Mouse (Mus musculus) midbrain, postnatal 0 days (tissue): Measurements from ENCODE around the gene Cyp2t4. TPM values are rescaled to one million over a fixed set of nuclear protein-coding genes. Genes with fewer than 3 reads are reported as not detected.

Source experiments
- ATAC-seq: fragments of 200-750 bp; cut with Nextera tagmentation; 2 replicates; pipeline ENCODE4 v1.8.0; 2017; ENCODE audit warnings: moderate number of reproducible peaks, mild to moderate bottlenecking, moderate TSS enrichment, moderate library complexity; ENCODE audit not compliant: low FRiP score
- DNase-seq: peaks from one replicate; pipeline ENCODE4 v3.0.0-alpha.2; 2015; ENCODE audit warnings: low spot score
- H3K27ac ChIP-seq: fragments of 300-500 bp; sonication (generic); 2 replicates; pipeline ENCODE4 v1.5.1; 2014; ENCODE audit warnings: low read depth, mild to moderate bottlenecking, low read length, mixed read lengths
- H3K27me3 ChIP-seq: fragments of 300-500 bp; sonication (generic); 2 replicates; pipeline ENCODE4 v1.6.1; 2014; ENCODE audit warnings: low read length, control low read depth, mixed read lengths; ENCODE audit not compliant: insufficient read depth
- H3K36me3 ChIP-seq: fragments of 300-500 bp; sonication (generic); 2 replicates; pipeline ENCODE4 v1.6.1; 2014; ENCODE audit warnings: low read length, control low read depth, mixed read lengths; ENCODE audit not compliant: insufficient read depth
- H3K4me1 ChIP-seq: fragments of 300-500 bp; sonication (generic); 2 replicates; pipeline ENCODE4 v1.6.1; 2014; ENCODE audit warnings: mild to moderate bottlenecking, control low read depth, antibody characterized with exemption, low read length, mixed read lengths; ENCODE audit not compliant: insufficient read depth
- H3K4me2 ChIP-seq: fragments of 300-500 bp; sonication (generic); 2 replicates; pipeline ENCODE4 v1.6.1; 2014; ENCODE audit warnings: low read depth, mild to moderate bottlenecking, low read length, mixed read lengths; ENCODE audit not compliant: poor library complexity, severe bottlenecking
- H3K4me3 ChIP-seq: fragments of 300-500 bp; sonication (generic); 2 replicates; pipeline ENCODE4 v1.5.1; 2014; ENCODE audit warnings: low read depth, mild to moderate bottlenecking, low read length, moderate library complexity
- H3K9ac ChIP-seq: fragments of 300-500 bp; sonication (generic); replicated peaks from 2 replicates; pipeline ENCODE4 v1.6.1; 2014; ENCODE audit warnings: mild to moderate bottlenecking, low read length, moderate library complexity, mixed read lengths; ENCODE audit not compliant: poor library complexity, severe bottlenecking
- H3K9me3 ChIP-seq: fragments of 300-500 bp; sonication (generic); 2 replicates; pipeline ENCODE4 v1.6.1; 2016; ENCODE audit warnings: low read length, control low read depth
- CTCF ChIP-seq: IDR thresholded peaks from 2 replicates; pipeline ENCODE4 v1.5.1; 2016; ENCODE audit warnings: antibody characterized with exemption, mild to moderate bottlenecking
- WGBS: fragments of 180-500 bp; shearing (Covaris S2); extraction: QIAGEN DNeasy Blood & Tissue Kit; methylation state at CpG from one replicate; pipeline ENCODE4 v1.1.7; 2014; 5-methylcytosine and 5-hydroxymethylcytosine counted together
- polyA plus RNA-seq: library from polyadenylated mRNA; unstranded; fragments of >200 nt; fragmentation: Nextera tagmentation; extraction: Ambion mirVana; gene quantifications from 2 replicates; pipeline ENCODE4 v1.2.1, GENCODE M21; 2015
- total RNA-seq: library from RNA; depleted of rRNA; stranded (reverse); fragments of >200 nt; gene quantifications from 2 replicates; pipeline ENCODE4 v1.2.3, GENCODE M21; 2014

The Cyp2t4 gene
- total and polyA plus RNA-seq, 2 experiments from 2014 or later, result 0.30 TPM; not detected in 1

GRCm38 (mm10) chr7:27180837-27181695 lies 27.6 kb downstream of the Cyp2t4 start, which contains the start of the genes Gm21983 and Mia:
Gene Gm21983, minus strand, starts transcription at chr7:27181086.
Gene Mia, minus strand, starts transcription at chr7:27181157.
- Histone ChIP-seq H3K9ac (0 out of 2 replicates have a peak within 1 kb of the TSS, but pooled peaks have one; percentile 8), H3K4me2 (no peak within 1 kb of the TSS), H3K4me1 (no peaks in the 10 kb centered on the region), H3K36me3 (peaks cover 12% of the 10 kb centered on the region), H3K4me3 (no peak within 1 kb of the TSS), H3K9me3 (no peaks in the 10 kb centered on the region), H3K27ac (no peak within 1 kb of the TSS), H3K27me3 (no peaks in the 10 kb centered on the region)
- peak; percentile 28 for DNase-seq
- TF ChIP-seq CTCF, result no peak
- ATAC-seq, result no peak
- WGBS, result 71% methylated on average over 14 of the region's 14 CpGs

- DNase-seq (no peak), ATAC-seq (no peak)
- no peaks in the 10 kb centered on the region for H3K9me3 ChIP-seq
- H3K4me1 ChIP-seq, result no peaks in the 10 kb centered on the region
- no peak for TF ChIP-seq CTCF
- whole genome bisulfite sequencing, result 80% methylated on average over 1 of the region's 1 CpGs
- H3K9ac ChIP-seq, result no peak overlapping the region
- H3K4me2 ChIP-seq, result no peak overlapping the region
- H3K27ac ChIP-seq, result no peak overlapping the region
- H3K36me3 ChIP-seq, result peaks cover 21% of the 10 kb centered on the region
- H3K4me3 ChIP-seq, result no peak overlapping the region
- H3K27me3 ChIP-seq, result no peaks in the 10 kb centered on the region
These were observed 29.0 kb downstream of the Cyp2t4 start for GRCm38 (mm10) chr7:27182498-27182897.

GRCm38 (mm10) chr7:27184964-27185363 lies 31.4 kb downstream of the Cyp2t4 start:
- ATAC-seq (no peak), DNase-seq (peak; percentile 22)
- TF ChIP-seq CTCF, result peak; percentile 72
- 73% methylated on average over 3 of the region's 3 CpGs for WGBS
- Histone ChIP-seq H3K4me2 (no peak overlapping the region), H3K27me3 (no peaks in the 10 kb centered on the region), H3K36me3 (peaks cover 44% of the 10 kb centered on the region), H3K4me3 (no peak overlapping the region), H3K27ac (no peak overlapping the region), H3K9me3 (no peaks in the 10 kb centered on the region), H3K4me1 (no peaks in the 10 kb centered on the region), H3K9ac (no peak overlapping the region)

- TF ChIP-seq CTCF, result no peak
These were observed 32.5 kb downstream of the Cyp2t4 start for GRCm38 (mm10) chr7:27185986-27186385.

GRCm38 (mm10) chr7:27189271-27189931 lies 35.9 kb downstream of the Cyp2t4 start:
- peak; percentile 35 for TF ChIP-seq CTCF
- Histone ChIP-seq H3K36me3 (peaks cover 75% of the 10 kb centered on the region), H3K9ac (no peak overlapping the region), H3K9me3 (no peaks in the 10 kb centered on the region), H3K4me3 (no peak overlapping the region), H3K4me2 (no peak overlapping the region), H3K27me3 (no peaks in the 10 kb centered on the region), H3K27ac (no peak overlapping the region), H3K4me1 (0 out of 2 replicates have a peak, but pooled peaks cover under 1% of the 10 kb centered on the region)
- ATAC-seq (no peak), DNase-seq (no peak)
- WGBS, result 87% methylated on average over 10 of the region's 10 CpGs

More at GRCm38 (mm10) chr7:27185986-27186385, 32.5 kb downstream of the Cyp2t4 start:
- Histone ChIP-seq H3K4me2 (no peak overlapping the region), H3K27ac (no peak overlapping the region), H3K27me3 (no peaks in the 10 kb centered on the region), H3K4me3 (no peak overlapping the region), H3K9ac (no peak overlapping the region), H3K36me3 (peaks cover 53% of the 10 kb centered on the region), H3K4me1 (no peaks in the 10 kb centered on the region), H3K9me3 (no peaks in the 10 kb centered on the region)
- DNase-seq (no peak), ATAC-seq (no peak)
- 91% methylated on average over 5 of the region's 5 CpGs for WGBS

- H3K4me2 ChIP-seq, result no peak overlapping the region
- 92% methylated on average over 5 of the region's 5 CpGs for WGBS
These were observed 38.9 kb downstream of the Cyp2t4 start for GRCm38 (mm10) chr7:27192434-27192833.

More at GRCm38 (mm10) chr7:27192434-27192833, 38.9 kb downstream of the Cyp2t4 start:
- no peak overlapping the region for H3K9ac ChIP-seq
- peaks cover 55% of the 10 kb centered on the region for H3K36me3 ChIP-seq
- no peak overlapping the region for H3K4me3 ChIP-seq
- no peak for TF ChIP-seq CTCF
- no peak for ATAC-seq
- no peak for DNase-seq
- no peaks in the 10 kb centered on the region for H3K9me3 ChIP-seq
- 0 out of 2 replicates have a peak, but pooled peaks cover 7% of the 10 kb centered on the region for H3K4me1 ChIP-seq
- no peak overlapping the region for H3K27ac ChIP-seq
- no peaks in the 10 kb centered on the region for H3K27me3 ChIP-seq
